Mouse (Mus musculus) liver, postnatal 0 days (tissue): ENCODE measurements around the gene Fam81b.

Experiments used
- CTCF ChIP-seq: sonication (generic); IDR thresholded peaks from 2 replicates; pipeline ENCODE4 v1.5.1; 2016; ENCODE audit warnings: antibody characterized with exemption, low read depth
- EP300 ChIP-seq: IDR thresholded peaks from 2 replicates; pipeline ENCODE4 v1.6.1; 2016; ENCODE audit warnings: antibody characterized with exemption, low read depth, mild to moderate bottlenecking

- TF ChIP-seq CTCF, result no peak
- no peak for TF ChIP-seq EP300
Observed at GRCm38 (mm10) chr13:76318635-76319034, 13.8 kb upstream of the Fam81b start.
